Comparison of ENCODE assay signal across 8 mouse cellular contexts in genomic region chr1:88008211-88008697, GRCm38 (mm10). TPM values are rescaled to one million over a fixed set of nuclear protein-coding genes. Genes with fewer than 3 reads are reported as not detected.
DNase-seq lines count a peak whose midpoint lies in the region; ATAC-seq and TF ChIP-seq lines count a peak whose summit lies in the region.

TSS of gene Usp40 (minus strand) at chr1:88008551.

- peak within 1 kb of the TSS; percentile 92 for H3K27ac ChIP-seq in heart, embryonic 12.5 days (ENCODE audit: poor library complexity, severe bottlenecking)
- H3K27ac ChIP-seq in kidney, postnatal 0 days = peak within 1 kb of the TSS; percentile 93
- peak within 1 kb of the TSS; percentile 40 for H3K27ac ChIP-seq in liver, embryonic 11.5 days (ENCODE audit: low read depth, low read length)
- peak within 1 kb of the TSS; percentile 91 for H3K27ac ChIP-seq in stomach, embryonic 15.5 days

- peak within 1 kb of the TSS; percentile 94 for H3K9ac ChIP-seq in heart, embryonic 12.5 days
- peak within 1 kb of the TSS; percentile 94 for H3K9ac ChIP-seq in kidney, postnatal 0 days (ENCODE audit: low read depth, low read length)
- H3K9ac ChIP-seq in liver, embryonic 11.5 days (ENCODE audit: low read depth, low read length) = peak within 1 kb of the TSS; percentile 76
- peak within 1 kb of the TSS; percentile 92 for H3K9ac ChIP-seq in stomach, embryonic 15.5 days

- peak within 1 kb of the TSS; percentile 74 for H3K4me2 ChIP-seq in heart, embryonic 12.5 days
- H3K4me2 ChIP-seq in kidney, postnatal 0 days (ENCODE audit: low read length) = peak within 1 kb of the TSS; percentile 80
- peak within 1 kb of the TSS; percentile 74 for H3K4me2 ChIP-seq in liver, embryonic 11.5 days
- H3K4me2 ChIP-seq in stomach, embryonic 15.5 days = peak within 1 kb of the TSS; percentile 62

- peak; percentile 62 for TF ChIP-seq POLR2A in brain, embryonic 14.5 days (IDR thresholded peaks at IDR 0.05; ENCODE audit: borderline replicate concordance, extremely low read depth, insufficient read depth, insufficient read length, poor library complexity, severe bottlenecking)

- DNase-seq in brain, embryonic 14.5 days (ENCODE audit: low read depth) = peak; percentile 93
- peak; percentile 89 for DNase-seq in kidney, postnatal 0 days (ENCODE audit: low spot score)
- DNase-seq in liver, embryonic 11.5 days (ENCODE audit: low spot score) = peak; percentile 84
- peak; percentile 37 to 43 for DNase-seq in natural killer cell, adult 2 months (ENCODE audit: low spot score in 2 of 2)

- H3K27me3 ChIP-seq in C2C12 (ENCODE audit: control insufficient read depth, insufficient read depth, insufficient read length) = no peaks in the 10 kb centered on the region
- peaks cover 2% of the 10 kb centered on the region; the same call in 1 of the 2 replicates for H3K27me3 ChIP-seq in erythroblast, embryonic 14.5 days (ENCODE audit: control insufficient read depth)
- no peaks in the 10 kb centered on the region for H3K27me3 ChIP-seq in heart, embryonic 12.5 days (replicated peaks)
- no peaks in the 10 kb centered on the region for H3K27me3 ChIP-seq in kidney, postnatal 0 days (ENCODE audit: insufficient read depth, low read length)
- no peaks in the 10 kb centered on the region for H3K27me3 ChIP-seq in liver, embryonic 11.5 days (replicated peaks; ENCODE audit: control insufficient read depth, insufficient read depth, low read length)
- no peaks in the 10 kb centered on the region for H3K27me3 ChIP-seq in stomach, embryonic 15.5 days (replicated peaks)

- peaks cover 4% of the 10 kb centered on the region for H3K79me3 ChIP-seq in C2C12 (ENCODE audit: low read depth)

- peak within 1 kb of the TSS; percentile 67 for H3ac ChIP-seq in C2C12 (ENCODE audit: control insufficient read depth, insufficient read length, low read depth)

- ATAC-seq in heart, embryonic 12.5 days (ENCODE audit: insufficient number of reproducible peaks, low FRiP score) = peak; percentile 91
- ATAC-seq in kidney, postnatal 0 days (replicated peaks; ENCODE audit: low FRiP score, low read depth) = peak; percentile 92
- peak; percentile 89 for ATAC-seq in liver, embryonic 11.5 days (replicated peaks; ENCODE audit: low FRiP score)
- ATAC-seq in stomach, embryonic 15.5 days (ENCODE audit: insufficient read depth, low FRiP score, low read depth) = peak; percentile 91

- peaks cover 15% of the 10 kb centered on the region for H3K4me1 ChIP-seq in erythroblast, embryonic 14.5 days (ENCODE audit: control insufficient read depth)
- H3K4me1 ChIP-seq in heart, embryonic 12.5 days (replicated peaks) = peaks cover 15% of the 10 kb centered on the region
- 0 out of 2 replicates have a peak, but pooled peaks cover 8% of the 10 kb centered on the region for H3K4me1 ChIP-seq in kidney, postnatal 0 days (replicated peaks; ENCODE audit: insufficient read depth, low read length)
- no peaks in the 10 kb centered on the region for H3K4me1 ChIP-seq in liver, embryonic 11.5 days (replicated peaks; ENCODE audit: control insufficient read depth, insufficient read depth, low read length)
- peaks cover 2% of the 10 kb centered on the region; the same call in 1 of the 2 replicates for H3K4me1 ChIP-seq in stomach, embryonic 15.5 days

- peaks cover 22% of the 10 kb centered on the region for H3K36me3 ChIP-seq in C2C12 (ENCODE audit: control insufficient read depth, insufficient read depth)
- H3K36me3 ChIP-seq in erythroblast, embryonic 14.5 days (ENCODE audit: control insufficient read depth) = peaks cover 2% of the 10 kb centered on the region
- H3K36me3 ChIP-seq in heart, embryonic 12.5 days = peaks cover 14% of the 10 kb centered on the region
- H3K36me3 ChIP-seq in kidney, postnatal 0 days (ENCODE audit: insufficient read depth, low read length) = peaks cover 7% of the 10 kb centered on the region; the same call in 1 of the 2 replicates
- no peaks in the 10 kb centered on the region for H3K36me3 ChIP-seq in liver, embryonic 11.5 days (ENCODE audit: control insufficient read depth, insufficient read depth, low read length)
- 0 out of 2 replicates have a peak, but pooled peaks cover under 1% of the 10 kb centered on the region for H3K36me3 ChIP-seq in stomach, embryonic 15.5 days

- peaks cover 13% of the 10 kb centered on the region for H3K79me2 ChIP-seq in C2C12 (ENCODE audit: control insufficient read depth, insufficient read depth)

- peak within 1 kb of the TSS; percentile 46 for H3K4me3 ChIP-seq in C2C12 (ENCODE audit: insufficient read depth, poor library complexity, severe bottlenecking)
- H3K4me3 ChIP-seq in erythroblast, embryonic 14.5 days (replicated peaks) = peak within 1 kb of the TSS; percentile 83
- H3K4me3 ChIP-seq in heart, embryonic 12.5 days = peak within 1 kb of the TSS; percentile 81
- H3K4me3 ChIP-seq in kidney, postnatal 0 days (replicated peaks; ENCODE audit: low read depth, low read length) = peak within 1 kb of the TSS; percentile 71
- peak within 1 kb of the TSS; percentile 74 for H3K4me3 ChIP-seq in liver, embryonic 11.5 days (ENCODE audit: low read depth, low read length)
- H3K4me3 ChIP-seq in stomach, embryonic 15.5 days (replicated peaks) = peak within 1 kb of the TSS; percentile 73

- no peaks in the 10 kb centered on the region for H3K9me3 ChIP-seq in erythroblast, embryonic 14.5 days (ENCODE audit: control insufficient read depth, low read length)
- H3K9me3 ChIP-seq in heart, embryonic 12.5 days (replicated peaks) = no peaks in the 10 kb centered on the region
- no peaks in the 10 kb centered on the region for H3K9me3 ChIP-seq in kidney, postnatal 0 days (replicated peaks; ENCODE audit: low read length)
- no peaks in the 10 kb centered on the region for H3K9me3 ChIP-seq in liver, embryonic 11.5 days (ENCODE audit: control insufficient read depth, low read length)
- no peaks in the 10 kb centered on the region for H3K9me3 ChIP-seq in stomach, embryonic 15.5 days

- WGBS in heart, embryonic 12.5 days = under 1% methylated on average over 45 of the region's 45 CpGs
- under 1% methylated on average over 45 of the region's 45 CpGs for WGBS in kidney, postnatal 0 days
- WGBS in liver, embryonic 11.5 days = under 1% methylated on average over 45 of the region's 45 CpGs
- WGBS in stomach, embryonic 15.5 days = under 1% methylated on average over 44 of the region's 45 CpGs

- TF ChIP-seq CTCF in C2C12 (IDR thresholded peaks at IDR 0.05; ENCODE audit: control insufficient read depth, insufficient read depth, insufficient read length) = no peak
- TF ChIP-seq CTCF in brain, embryonic 14.5 days (IDR thresholded peaks at IDR 0.05; ENCODE audit: borderline replicate concordance, extremely low read depth, insufficient read depth, insufficient read length) = no peak
- no peak for TF ChIP-seq CTCF in kidney, postnatal 0 days (IDR thresholded peaks at IDR 0.05; ENCODE audit: low read depth)

TF ChIP-seq in C2C12, 6 proteins besides CTCF, POLR2A, EP300 and RAD21:
- TF ChIP-seq MAX (IDR thresholded peaks at IDR 0.05) (peak; percentile 34), MYOD1 (IDR thresholded peaks at IDR 0.05; ENCODE audit: control insufficient read depth, insufficient read length, low read depth) (no peak), MYOG (IDR thresholded peaks at IDR 0.05; ENCODE audit: control insufficient read depth, extremely low read depth, insufficient read length) (no peak), CEBPB (IDR thresholded peaks at IDR 0.05; ENCODE audit: low read depth) (no peak), FOSL1 (IDR thresholded peaks at IDR 0.05; ENCODE audit: insufficient read depth, low read length, poor library complexity, severe bottlenecking) (no peak), USF1 (IDR thresholded peaks at IDR 0.05; ENCODE audit: low read depth) (peak; percentile 3)

RNA-seq across cellular contexts. Expression of gene Usp40, which starts in this region (rescaled TPM):
- 9.3 TPM for polyA plus RNA-seq in C2C12 (2012; fragmentation: generic; extraction: Trizol)
- 21.4 and 23.5 TPM in 2 replicates for polyA plus RNA-seq in brain, embryonic 14.5 days (2012; rRNA removed)
- polyA plus RNA-seq in erythroblast, embryonic 14.5 days (2012) = 0.02 and 0.03 TPM in 2 replicates
- polyA plus RNA-seq in heart, embryonic 12.5 days (2016; fragmentation: Nextera tagmentation; extraction: Ambion mirVana) = 32.7 and 35.4 TPM in 2 replicates
- polyA plus RNA-seq in kidney, postnatal 0 days (2015; fragmentation: Nextera tagmentation; extraction: Ambion mirVana) = 18.7 and 22.6 TPM in 2 replicates
- 17.9 and 20.5 TPM in 2 replicates for polyA plus RNA-seq in liver, embryonic 11.5 days (2014; fragmentation: Nextera tagmentation; extraction: Ambion mirVana)
- 29.2 and 33.5 TPM in 2 replicates for polyA plus RNA-seq in stomach, embryonic 15.5 days (2015; fragmentation: Nextera tagmentation; extraction: Ambion mirVana)

Comparison
In these comparisons a context has a peak if more than half of its experiments do, and no peak if none do; other contexts are left out.
1. Peak in every context shown above with its lines: DNase-seq, ATAC-seq, H3K4me3 ChIP-seq and H3K27ac ChIP-seq.
2. RNA of gene Usp40 (polyA plus RNA-seq): 32.7 to 35.4 TPM in heart, embryonic 12.5 days, 29.2 to 33.5 TPM in stomach, embryonic 15.5 days, 21.4 to 23.5 TPM in brain, embryonic 14.5 days, 18.7 to 22.6 TPM in kidney, postnatal 0 days, 17.9 to 20.5 TPM in liver, embryonic 11.5 days and 9.3 TPM in C2C12 (single experiment); 0.02 to 0.03 TPM in erythroblast, embryonic 14.5 days; every median in the first group is over 10 times any median in the second.
3. DNase-seq: peak in every context shown above with its lines; median percentile 93 in brain, embryonic 14.5 days; 89 in kidney, postnatal 0 days; 84 in liver, embryonic 11.5 days; 40 in natural killer cell, adult 2 months.
4. H3K27ac ChIP-seq: peak in every context shown above with its lines; median percentile 93 in kidney, postnatal 0 days; 92 in heart, embryonic 12.5 days; 91 in stomach, embryonic 15.5 days; 40 in liver, embryonic 11.5 days.